Mouse (Mus musculus): Measurements from ENCODE around the gene Aatk. TPM values are rescaled to one million over a fixed set of nuclear protein-coding genes. Genes with fewer than 3 reads are reported as not detected.

The Aatk gene
- polyA plus RNA-seq, 1 experiment from 2014 or later: 3.3 TPM

DNA sequence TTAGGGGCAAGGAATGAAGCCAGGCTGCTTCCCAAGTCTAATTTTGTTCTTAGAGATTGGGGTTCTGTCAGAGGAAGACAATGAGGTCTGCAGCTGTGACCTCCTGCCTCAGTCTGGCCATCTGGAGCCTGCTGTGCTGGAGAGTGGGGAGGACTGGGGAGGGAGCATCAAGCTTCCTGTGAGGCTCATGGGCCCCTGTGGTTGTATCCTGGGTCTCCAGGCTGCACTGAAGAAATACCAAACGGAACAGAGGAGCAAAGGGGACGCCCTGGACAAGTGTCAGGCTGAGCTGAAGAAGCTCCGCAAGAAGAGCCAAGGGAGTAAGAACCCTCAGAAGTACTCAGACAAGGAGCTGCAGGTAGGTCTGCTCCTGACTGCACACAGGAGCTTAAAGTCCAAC, 65.2 kb downstream of the Aatk start:
- H3K4me2 ChIP-seq: no peak overlapping the region
- peaks cover 15% of the 10 kb centered on the region for H3K4me1 ChIP-seq
- WGBS: 79% methylated on average over 3 of the region's 3 CpGs
- H3K27ac ChIP-seq: no peak overlapping the region
- H3K9me3 ChIP-seq: no peaks in the 10 kb centered on the region
- no peak for ATAC-seq (ENCODE audit: borderline replicate concordance, extremely low read depth, low FRiP score, low TSS enrichment)
- peaks cover 11% of the 10 kb centered on the region; the same call in 1 of the 2 replicates for H3K36me3 ChIP-seq
- H3K27me3 ChIP-seq: no peaks in the 10 kb centered on the region
- no peak overlapping the region for H3K9ac ChIP-seq
- H3K4me3 ChIP-seq: no peak overlapping the region

DNA sequence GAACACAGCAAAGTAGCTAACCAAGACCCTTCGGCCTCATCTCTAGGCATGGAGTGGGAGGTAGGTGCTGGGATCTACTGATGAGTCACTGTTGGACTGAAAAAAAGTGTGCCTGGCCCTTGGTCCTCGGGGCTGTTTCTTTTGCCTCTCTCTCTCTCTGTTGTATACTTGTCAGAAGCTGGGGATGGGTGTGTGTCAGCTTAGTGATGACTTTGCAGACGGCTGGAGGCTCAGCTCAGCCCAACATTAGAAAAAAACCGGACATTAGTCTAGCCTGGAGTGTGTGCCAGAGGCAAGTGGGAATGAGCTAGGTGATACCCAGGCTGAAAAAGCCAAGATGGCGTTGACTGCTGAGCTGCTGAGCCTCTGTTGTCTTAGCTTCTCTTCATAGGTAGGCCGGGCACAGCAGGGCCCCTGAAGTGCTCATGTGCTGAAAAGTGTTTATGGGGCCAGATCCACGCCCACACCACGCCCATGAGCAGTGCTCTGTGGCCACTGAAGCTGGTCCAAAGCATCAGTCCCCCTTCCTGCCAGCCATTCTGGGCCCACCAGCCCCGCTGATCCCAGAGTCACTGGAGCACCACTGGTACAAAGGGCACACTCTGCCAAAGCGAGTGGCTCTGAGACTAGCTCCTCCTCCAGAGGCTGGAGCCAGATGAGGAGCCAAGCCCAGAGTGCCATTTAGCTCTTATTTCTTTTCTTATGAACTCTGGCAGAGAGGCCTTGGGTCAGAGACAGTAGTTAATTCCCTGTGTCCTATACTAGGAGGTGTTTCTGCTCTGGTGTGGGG, 67.2 kb downstream of the Aatk start:
- no peak overlapping the region for H3K27ac ChIP-seq
- H3K36me3 ChIP-seq: peaks cover 11% of the 10 kb centered on the region; the same call in 1 of the 2 replicates
- WGBS: 70% methylated on average over 10 of the region's 10 CpGs
- H3K4me3 ChIP-seq: no peak overlapping the region
- H3K4me1 ChIP-seq: peaks cover 26% of the 10 kb centered on the region
- ATAC-seq (ENCODE audit: borderline replicate concordance, extremely low read depth, low FRiP score, low TSS enrichment): no peak
- no peaks in the 10 kb centered on the region for H3K9me3 ChIP-seq
- no peaks in the 10 kb centered on the region for H3K27me3 ChIP-seq
- no peak overlapping the region for H3K4me2 ChIP-seq
- no peak overlapping the region for H3K9ac ChIP-seq

GRCm38 (mm10) chr11:119978701-119979100, 68.3 kb downstream of the Aatk start:
- Histone ChIP-seq H3K27ac (no peak overlapping the region), H3K9me3 (no peaks in the 10 kb centered on the region), H3K9ac (no peak overlapping the region), H3K4me3 (no peak overlapping the region), H3K4me2 (no peak overlapping the region), H3K36me3 (peaks cover 9% of the 10 kb centered on the region; the same call in 1 of the 2 replicates), H3K4me1 (peaks cover 30% of the 10 kb centered on the region), H3K27me3 (no peaks in the 10 kb centered on the region)
- WGBS: 91% methylated on average over 4 of the region's 4 CpGs
- ATAC-seq (ENCODE audit: borderline replicate concordance, extremely low read depth, low FRiP score, low TSS enrichment): no peak

- Histone ChIP-seq H3K9me3 (no peaks in the 10 kb centered on the region), H3K4me1 (peaks cover 24% of the 10 kb centered on the region), H3K27ac (peak overlapping the region; percentile 79), H3K4me2 (no peak overlapping the region), H3K36me3 (peaks cover 3% of the 10 kb centered on the region; the same call in 1 of the 2 replicates), H3K9ac (no peak overlapping the region), H3K27me3 (no peaks in the 10 kb centered on the region), H3K4me3 (no peak overlapping the region)
- 58% methylated on average over 8 of the region's 8 CpGs for WGBS
- peak; percentile 77 for ATAC-seq (ENCODE audit: borderline replicate concordance, extremely low read depth, low FRiP score, low TSS enrichment)
These were observed 71.0 kb downstream of the Aatk start for GRCm38 (mm10) chr11:119975739-119976501.

- H3K4me1 ChIP-seq: peaks cover 19% of the 10 kb centered on the region
- H3K9ac ChIP-seq: no peak overlapping the region
- no peaks in the 10 kb centered on the region for H3K27me3 ChIP-seq
- peaks cover 7% of the 10 kb centered on the region; the same call in 1 of the 2 replicates for H3K36me3 ChIP-seq
- H3K4me2 ChIP-seq: no peak overlapping the region
- no peaks in the 10 kb centered on the region for H3K9me3 ChIP-seq
- H3K4me3 ChIP-seq: no peak overlapping the region
- no peak; the same call in 1 of the 2 replicates for ATAC-seq (ENCODE audit: borderline replicate concordance, extremely low read depth, low FRiP score, low TSS enrichment)
- 70% methylated on average over 4 of the region's 4 CpGs for WGBS
- H3K27ac ChIP-seq: peak overlapping the region; percentile 57
These were observed 73.2 kb downstream of the Aatk start for GRCm38 (mm10) chr11:119973789-119974188.

GRCm38 (mm10) chr11:119970021-119970851, 76.7 kb downstream of the Aatk start:
- no peak overlapping the region for H3K9ac ChIP-seq
- H3K36me3 ChIP-seq: peaks cover 7% of the 10 kb centered on the region; the same call in 1 of the 2 replicates
- no peaks in the 10 kb centered on the region for H3K27me3 ChIP-seq
- no peak overlapping the region for H3K27ac ChIP-seq
- no peak for ATAC-seq (ENCODE audit: borderline replicate concordance, extremely low read depth, low FRiP score, low TSS enrichment)
- no peak overlapping the region for H3K4me3 ChIP-seq
- no peaks in the 10 kb centered on the region for H3K9me3 ChIP-seq
- H3K4me1 ChIP-seq: peaks cover 5% of the 10 kb centered on the region; the same call in 1 of the 2 replicates
- 66% methylated on average over 12 of the region's 12 CpGs for WGBS
- H3K4me2 ChIP-seq: no peak overlapping the region

DNA sequence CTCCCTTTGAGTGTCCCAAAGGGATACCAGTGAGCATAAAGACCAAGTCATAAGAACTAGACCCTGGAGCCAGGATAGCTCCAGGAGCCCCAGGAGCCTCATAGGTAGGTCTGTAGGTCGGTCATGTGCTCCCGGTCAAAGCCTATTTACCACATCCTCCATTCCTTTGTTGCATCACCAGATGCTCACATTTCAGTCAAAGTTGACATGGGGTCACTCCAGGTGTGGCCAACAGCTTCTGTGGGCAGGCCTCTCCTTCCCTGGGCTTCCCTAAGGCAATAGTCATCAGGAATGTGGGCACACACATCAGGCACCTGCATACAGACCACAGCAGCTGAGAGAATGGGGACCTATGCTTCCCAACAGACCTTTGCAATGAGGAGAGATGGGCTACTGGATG, 79.1 kb downstream of the Aatk start:
- Histone ChIP-seq H3K9me3 (no peaks in the 10 kb centered on the region), H3K36me3 (0 out of 2 replicates have a peak, but pooled peaks cover 4% of the 10 kb centered on the region), H3K4me1 (no peaks in the 10 kb centered on the region), H3K27me3 (no peaks in the 10 kb centered on the region), H3K9ac (no peak overlapping the region), H3K27ac (no peak overlapping the region), H3K4me2 (no peak overlapping the region), H3K4me3 (no peak overlapping the region)
- WGBS: 86% methylated on average over 2 of the region's 2 CpGs
- ATAC-seq (ENCODE audit: borderline replicate concordance, extremely low read depth, low FRiP score, low TSS enrichment): no peak

DNA sequence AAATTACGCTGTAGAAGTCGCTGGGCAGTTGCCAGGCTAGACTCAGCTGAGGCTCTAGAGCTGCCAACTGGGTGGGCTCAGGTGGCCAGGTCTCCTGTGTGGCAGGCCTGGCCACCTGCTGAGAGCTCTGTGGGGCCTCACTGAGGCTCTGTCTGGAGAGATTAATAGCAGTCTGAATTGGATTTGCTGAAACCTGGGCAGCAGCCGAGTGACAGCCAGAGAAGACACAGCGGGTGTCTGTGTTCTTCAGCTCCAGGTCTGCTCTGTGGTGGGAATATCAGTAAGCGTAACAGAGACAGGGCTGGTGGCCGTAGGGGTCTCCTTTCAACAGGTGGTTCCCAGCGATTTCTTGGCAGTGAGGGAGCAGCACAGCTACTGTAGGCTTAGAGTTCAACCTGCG, 79.6 kb downstream of the Aatk start:
- ATAC-seq (ENCODE audit: borderline replicate concordance, extremely low read depth, low FRiP score, low TSS enrichment): no peak
- WGBS: 84% methylated on average over 8 of the region's 8 CpGs

GRCm38 (mm10) chr11:119966294-119966693, 80.7 kb downstream of the Aatk start:
- Histone ChIP-seq H3K36me3 (0 out of 2 replicates have a peak, but pooled peaks cover 4% of the 10 kb centered on the region), H3K9ac (no peak overlapping the region), H3K9me3 (no peaks in the 10 kb centered on the region), H3K27me3 (no peaks in the 10 kb centered on the region), H3K4me3 (no peak overlapping the region), H3K4me1 (no peaks in the 10 kb centered on the region), H3K27ac (no peak overlapping the region), H3K4me2 (no peak overlapping the region)
- 85% methylated on average over 6 of the region's 6 CpGs for WGBS
- no peak for ATAC-seq (ENCODE audit: borderline replicate concordance, extremely low read depth, low FRiP score, low TSS enrichment)

More for the DNA sequence above, 79.6 kb downstream of the Aatk start:
- Histone ChIP-seq H3K27me3 (no peaks in the 10 kb centered on the region), H3K9me3 (no peaks in the 10 kb centered on the region), H3K9ac (no peak overlapping the region), H3K4me2 (no peak overlapping the region), H3K4me3 (no peak overlapping the region), H3K36me3 (0 out of 2 replicates have a peak, but pooled peaks cover 4% of the 10 kb centered on the region), H3K27ac (no peak overlapping the region), H3K4me1 (no peaks in the 10 kb centered on the region)

GRCm38 (mm10) chr11:119965053-119965452, 81.9 kb downstream of the Aatk start:
- 46% methylated on average over 9 of the region's 9 CpGs for WGBS
- ATAC-seq (ENCODE audit: borderline replicate concordance, extremely low read depth, low FRiP score, low TSS enrichment): no peak

DNA sequence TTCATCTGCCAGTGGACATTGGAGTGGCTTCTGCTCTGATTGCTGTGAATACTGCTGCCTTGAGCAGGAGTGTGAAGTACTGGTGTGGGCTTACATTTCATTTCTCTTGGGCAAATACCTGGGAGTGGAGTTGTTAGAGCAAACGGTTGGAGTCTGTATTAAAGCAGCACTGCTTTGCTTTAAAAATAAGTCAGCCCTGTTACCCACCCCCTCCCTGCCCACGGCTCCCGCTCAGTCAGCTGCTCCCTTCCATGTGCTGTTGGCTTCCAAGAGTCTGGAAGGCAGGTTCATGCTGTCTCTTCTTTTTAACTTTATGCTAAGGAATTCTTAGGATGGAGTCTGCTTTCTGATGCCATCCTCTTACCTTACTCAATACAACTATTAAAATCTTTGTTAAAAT, 85.5 kb downstream of the Aatk start:
- 66% methylated on average over 3 of the region's 3 CpGs for WGBS

More at GRCm38 (mm10) chr11:119965053-119965452, 81.9 kb downstream of the Aatk start:
- Histone ChIP-seq H3K4me1 (no peaks in the 10 kb centered on the region), H3K9ac (no peak overlapping the region), H3K36me3 (peaks cover 10% of the 10 kb centered on the region; the same call in 1 of the 2 replicates), H3K27me3 (no peaks in the 10 kb centered on the region), H3K27ac (no peak overlapping the region), H3K9me3 (no peaks in the 10 kb centered on the region), H3K4me2 (no peak overlapping the region), H3K4me3 (no peak overlapping the region)

More for the DNA sequence above, 85.5 kb downstream of the Aatk start:
- no peak overlapping the region for H3K9ac ChIP-seq
- no peaks in the 10 kb centered on the region for H3K9me3 ChIP-seq
- H3K4me3 ChIP-seq: no peak overlapping the region
- H3K27ac ChIP-seq: no peak overlapping the region
- peaks cover 7% of the 10 kb centered on the region; the same call in 1 of the 2 replicates for H3K4me1 ChIP-seq
- peaks cover 6% of the 10 kb centered on the region; the same call in 1 of the 2 replicates for H3K36me3 ChIP-seq
- no peaks in the 10 kb centered on the region for H3K27me3 ChIP-seq
- no peak overlapping the region for H3K4me2 ChIP-seq
- ATAC-seq (ENCODE audit: borderline replicate concordance, extremely low read depth, low FRiP score, low TSS enrichment): no peak

Data from lung, embryonic 15.5 days (tissue).